Mouse (Mus musculus): ENCODE measurements around the gene Morn1. TPM values are rescaled to one million over a fixed set of nuclear protein-coding genes. Genes with fewer than 3 reads are reported as not detected.

Gene Morn1
- polyA plus RNA-seq, 1 experiment from 2014 or later: 5.1 TPM

- H3K4me2 ChIP-seq: peak overlapping the region; percentile 87
- H3K27ac ChIP-seq (ENCODE audit: low read depth, low read length): peak overlapping the region; percentile 80
- no peak for DNase-seq (ENCODE audit: low spot score, missing footprints)
- peak overlapping the region; percentile 91 for H3K9ac ChIP-seq (ENCODE audit: low read length)
- H3K27me3 ChIP-seq (ENCODE audit: control insufficient read depth, insufficient read depth, low read length): no peaks in the 10 kb centered on the region
- no peak for ATAC-seq (ENCODE audit: low FRiP score)
- no peaks in the 10 kb centered on the region for H3K9me3 ChIP-seq (ENCODE audit: control insufficient read depth, low read length)
- H3K36me3 ChIP-seq (ENCODE audit: control insufficient read depth, insufficient read depth, low read length): peaks cover 4% of the 10 kb centered on the region; the same call in 1 of the 2 replicates
- H3K4me3 ChIP-seq (ENCODE audit: low read depth, low read length): peak overlapping the region; percentile 97
- WGBS: 6% methylated on average over 35 of the region's 35 CpGs
- H3K4me1 ChIP-seq (ENCODE audit: control insufficient read depth, insufficient read depth, low read length): peaks cover 17% of the 10 kb centered on the region
Observed at GRCm38 (mm10) chr4:155085206-155086107, 920 bp upstream of the Morn1 start.

- H3K9ac ChIP-seq (ENCODE audit: low read length): no peak overlapping the region
- peaks cover 17% of the 10 kb centered on the region for H3K4me1 ChIP-seq (ENCODE audit: control insufficient read depth, insufficient read depth, low read length)
- H3K4me3 ChIP-seq (ENCODE audit: low read depth, low read length): no peak overlapping the region
- ATAC-seq (ENCODE audit: low FRiP score) (no peak), DNase-seq (ENCODE audit: low spot score, missing footprints) (no peak)
- 89% methylated on average over 5 of the region's 5 CpGs for WGBS
- H3K9me3 ChIP-seq (ENCODE audit: control insufficient read depth, low read length): no peaks in the 10 kb centered on the region
- H3K36me3 ChIP-seq (ENCODE audit: control insufficient read depth, insufficient read depth, low read length): no peaks in the 10 kb centered on the region
- H3K27me3 ChIP-seq (ENCODE audit: control insufficient read depth, insufficient read depth, low read length): no peaks in the 10 kb centered on the region
- H3K4me2 ChIP-seq: no peak overlapping the region
- no peak overlapping the region for H3K27ac ChIP-seq (ENCODE audit: low read depth, low read length)
Observed at GRCm38 (mm10) chr4:155089241-155089640, 2.9 kb downstream of the Morn1 start.

- no peaks in the 10 kb centered on the region for H3K9me3 ChIP-seq (ENCODE audit: control insufficient read depth, low read length)
- 95% methylated on average over 4 of the region's 4 CpGs for WGBS
- H3K27ac ChIP-seq (ENCODE audit: low read depth, low read length): no peak overlapping the region
- peaks cover 11% of the 10 kb centered on the region for H3K4me1 ChIP-seq (ENCODE audit: control insufficient read depth, insufficient read depth, low read length)
- ATAC-seq (ENCODE audit: low FRiP score) (no peak), DNase-seq (ENCODE audit: low spot score, missing footprints) (no peak)
- H3K9ac ChIP-seq (ENCODE audit: low read length): no peak overlapping the region
- H3K4me2 ChIP-seq: no peak overlapping the region
- no peaks in the 10 kb centered on the region for H3K36me3 ChIP-seq (ENCODE audit: control insufficient read depth, insufficient read depth, low read length)
- H3K4me3 ChIP-seq (ENCODE audit: low read depth, low read length): no peak overlapping the region
- H3K27me3 ChIP-seq (ENCODE audit: control insufficient read depth, insufficient read depth, low read length): no peaks in the 10 kb centered on the region
Observed at GRCm38 (mm10) chr4:155090147-155090546, 3.8 kb downstream of the Morn1 start.

- 96% methylated on average over 13 of the region's 13 CpGs for WGBS
- no peak for ATAC-seq (ENCODE audit: low FRiP score)
Observed at GRCm38 (mm10) chr4:155090688-155091449, 4.5 kb downstream of the Morn1 start.

GRCm38 (mm10) chr4:155092718-155093430 is 6.5 kb downstream of the Morn1 start:
- no peak for DNase-seq (ENCODE audit: low spot score, missing footprints)
- no peak overlapping the region for H3K4me2 ChIP-seq
- no peaks in the 10 kb centered on the region for H3K27me3 ChIP-seq (ENCODE audit: control insufficient read depth, insufficient read depth, low read length)
- H3K4me1 ChIP-seq (ENCODE audit: control insufficient read depth, insufficient read depth, low read length): no peaks in the 10 kb centered on the region
- H3K4me3 ChIP-seq (ENCODE audit: low read depth, low read length): no peak overlapping the region
- no peak overlapping the region for H3K27ac ChIP-seq (ENCODE audit: low read depth, low read length)
- ATAC-seq (ENCODE audit: low FRiP score): no peak
- H3K9me3 ChIP-seq (ENCODE audit: control insufficient read depth, low read length): no peaks in the 10 kb centered on the region
- H3K36me3 ChIP-seq (ENCODE audit: control insufficient read depth, insufficient read depth, low read length): no peaks in the 10 kb centered on the region
- 91% methylated on average over 19 of the region's 19 CpGs for WGBS
- H3K9ac ChIP-seq (ENCODE audit: low read length): no peak overlapping the region; the same call in 1 of the 2 replicates

More at GRCm38 (mm10) chr4:155090688-155091449, 4.5 kb downstream of the Morn1 start:
- Histone ChIP-seq H3K4me2 (no peak overlapping the region), H3K9me3 (ENCODE audit: control insufficient read depth, low read length) (no peaks in the 10 kb centered on the region), H3K4me3 (ENCODE audit: low read depth, low read length) (no peak overlapping the region), H3K4me1 (ENCODE audit: control insufficient read depth, insufficient read depth, low read length) (peaks cover 8% of the 10 kb centered on the region), H3K36me3 (ENCODE audit: control insufficient read depth, insufficient read depth, low read length) (no peaks in the 10 kb centered on the region), H3K9ac (ENCODE audit: low read length) (no peak overlapping the region), H3K27me3 (ENCODE audit: control insufficient read depth, insufficient read depth, low read length) (no peaks in the 10 kb centered on the region), H3K27ac (ENCODE audit: low read depth, low read length) (no peak overlapping the region)
- no peak for DNase-seq (ENCODE audit: low spot score, missing footprints)

GRCm38 (mm10) chr4:155093431-155094149 is 7.2 kb downstream of the Morn1 start:
- 85% methylated on average over 7 of the region's 7 CpGs for WGBS
- ATAC-seq (ENCODE audit: low FRiP score) (no peak), DNase-seq (ENCODE audit: low spot score, missing footprints) (no peak)
- no peaks in the 10 kb centered on the region for H3K9me3 ChIP-seq (ENCODE audit: control insufficient read depth, low read length)
- H3K4me3 ChIP-seq (ENCODE audit: low read depth, low read length): no peak overlapping the region
- no peaks in the 10 kb centered on the region for H3K27me3 ChIP-seq (ENCODE audit: control insufficient read depth, insufficient read depth, low read length)
- no peaks in the 10 kb centered on the region for H3K4me1 ChIP-seq (ENCODE audit: control insufficient read depth, insufficient read depth, low read length)
- H3K36me3 ChIP-seq (ENCODE audit: control insufficient read depth, insufficient read depth, low read length): no peaks in the 10 kb centered on the region
- no peak overlapping the region for H3K4me2 ChIP-seq
- peak overlapping the region; percentile 20; the same call in 1 of the 2 replicates for H3K9ac ChIP-seq (ENCODE audit: low read length)
- H3K27ac ChIP-seq (ENCODE audit: low read depth, low read length): no peak overlapping the region

- H3K4me2 ChIP-seq: no peak overlapping the region
- ATAC-seq (ENCODE audit: low FRiP score): peak; percentile 71
- H3K9me3 ChIP-seq (ENCODE audit: control insufficient read depth, low read length): no peaks in the 10 kb centered on the region
- 70% methylated on average over 3 of the region's 3 CpGs for WGBS
- H3K4me3 ChIP-seq (ENCODE audit: low read depth, low read length): no peak overlapping the region
- DNase-seq (ENCODE audit: low spot score, missing footprints): peak; percentile 91
- no peaks in the 10 kb centered on the region for H3K27me3 ChIP-seq (ENCODE audit: control insufficient read depth, insufficient read depth, low read length)
- H3K27ac ChIP-seq (ENCODE audit: low read depth, low read length): no peak overlapping the region
- no peak overlapping the region for H3K9ac ChIP-seq (ENCODE audit: low read length)
- no peaks in the 10 kb centered on the region for H3K4me1 ChIP-seq (ENCODE audit: control insufficient read depth, insufficient read depth, low read length)
- H3K36me3 ChIP-seq (ENCODE audit: control insufficient read depth, insufficient read depth, low read length): no peaks in the 10 kb centered on the region
Observed at GRCm38 (mm10) chr4:155094565-155094964, 8.2 kb downstream of the Morn1 start.

GRCm38 (mm10) chr4:155095238-155095900 is 9.0 kb downstream of the Morn1 start:
- no peak overlapping the region for H3K4me2 ChIP-seq
- H3K4me3 ChIP-seq (ENCODE audit: low read depth, low read length): no peak overlapping the region
- no peaks in the 10 kb centered on the region for H3K36me3 ChIP-seq (ENCODE audit: control insufficient read depth, insufficient read depth, low read length)
- 43% methylated on average over 8 of the region's 8 CpGs for WGBS
- DNase-seq (ENCODE audit: low spot score, missing footprints): peak; percentile 96
- H3K9ac ChIP-seq (ENCODE audit: low read length): peak overlapping the region; percentile 13; the same call in 1 of the 2 replicates
- peak; percentile 79 for ATAC-seq (ENCODE audit: low FRiP score)
- H3K27me3 ChIP-seq (ENCODE audit: control insufficient read depth, insufficient read depth, low read length): no peaks in the 10 kb centered on the region
- H3K4me1 ChIP-seq (ENCODE audit: control insufficient read depth, insufficient read depth, low read length): peaks cover 3% of the 10 kb centered on the region; the same call in 1 of the 2 replicates
- no peak overlapping the region for H3K27ac ChIP-seq (ENCODE audit: low read depth, low read length)
- no peaks in the 10 kb centered on the region for H3K9me3 ChIP-seq (ENCODE audit: control insufficient read depth, low read length)
